Mouse (Mus musculus) kidney, adult 2 months (tissue): ENCODE results near the gene Park7.

Experiments
- CTCF ChIP-seq: fragments of 200-500 bp; conservative IDR thresholded peaks from 2 replicates; pipeline ENCODE4 v1.5.1; 2011; ENCODE audit warnings: low read depth, mild to moderate bottlenecking, control low read depth, low read length, moderate library complexity, mixed read lengths; ENCODE audit not compliant: insufficient read depth, insufficient read length
- POLR2A ChIP-seq: fragments of 200-500 bp; IDR thresholded peaks from one replicate; pipeline ENCODE4 v1.6.1; 2011; ENCODE audit warnings: low read depth, low read length, control low read depth

DNA sequence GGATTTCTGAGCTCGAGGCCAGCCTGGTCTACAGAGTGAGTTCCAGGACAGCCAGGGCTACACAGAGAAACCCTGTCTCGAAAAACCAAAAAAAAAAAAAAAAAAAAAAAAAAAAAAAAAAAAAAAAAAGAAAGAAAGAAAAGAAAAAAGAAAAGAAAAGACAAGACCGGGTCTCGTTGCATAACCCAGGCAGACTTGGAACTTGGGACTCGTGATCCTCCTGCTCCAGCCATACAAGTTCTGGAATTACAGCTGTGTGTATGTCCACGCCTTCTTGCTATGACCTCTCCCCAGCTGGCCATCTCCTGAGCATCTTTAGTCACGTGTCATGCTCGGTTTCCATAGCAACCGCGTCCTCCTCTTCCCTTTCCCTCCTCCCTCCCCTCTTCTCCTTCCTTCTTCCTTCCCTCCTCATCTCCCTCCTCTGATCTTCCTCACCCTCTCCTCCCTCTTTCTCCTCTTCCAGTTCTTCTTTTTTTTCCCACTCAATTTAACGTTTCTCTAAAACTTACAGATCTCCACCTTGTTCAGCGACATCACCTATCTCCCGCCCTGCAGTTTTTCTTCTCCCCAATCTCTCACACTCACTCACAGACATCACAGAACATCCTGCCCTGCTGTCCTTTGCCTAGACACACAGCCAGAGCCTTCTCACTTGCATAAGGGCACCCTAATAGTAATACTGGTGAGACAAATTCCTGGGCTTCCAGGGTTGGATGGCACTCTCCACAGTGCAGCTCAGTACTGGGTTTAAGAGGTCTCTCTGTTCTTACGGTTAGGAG, 12.9 kb upstream of the Park7 start:
- no peak for TF ChIP-seq CTCF
- no peak for TF ChIP-seq POLR2A
